13 mouse cellular contexts compared by ENCODE assay signal in the genomic region with DNA sequence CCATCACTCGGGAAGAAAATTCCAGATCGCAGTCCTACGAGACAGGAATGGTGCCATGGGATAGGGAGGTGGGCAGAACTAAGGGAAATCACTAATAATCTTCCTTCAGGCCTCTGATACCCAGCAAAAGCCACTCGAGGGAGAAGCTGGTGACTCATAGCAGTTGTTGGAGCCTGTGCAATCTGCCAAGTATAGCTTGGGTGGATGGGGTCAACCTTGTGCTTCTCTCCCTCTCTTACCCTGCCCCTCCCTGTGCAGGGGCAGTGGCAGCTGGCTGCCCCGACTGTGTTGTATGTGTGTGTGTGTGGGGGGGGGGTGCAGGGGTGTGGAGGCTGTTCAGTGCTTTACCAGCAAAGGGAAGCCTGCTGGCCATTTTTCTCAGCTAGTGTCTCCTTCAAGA. TPM values are rescaled to one million over a fixed set of nuclear protein-coding genes. Genes with fewer than 3 reads are reported as not detected.
DNase-seq lines count a peak whose midpoint lies in the region.
"Had no signal": no experiment of that assay in that cellular context is flagged by ENCODE, and none has a peak within 500 bp of the region (broad histone marks: within the 10 kb centered on the region; RNA-seq: fewer than 3 reads in every experiment).

No protein-coding gene starts in this region.

- intact Hi-C loops in gastrocnemius, postnatal 14 days (cut with DNase I; ENCODE audit: low total_unique reads): no loop called here
- intact Hi-C loops in gastrocnemius, postnatal 36 days (cut with DNase I): no loop called here

- DNase-seq in gastrocnemius, postnatal 14 days: peak; percentile 42
- DNase-seq in gastrocnemius, postnatal 36 days: no peak
- peak; percentile 17 for DNase-seq in right cerebral cortex, adult 18-20 months
- no peak for DNase-seq in right cerebral cortex, adult 2 months (ENCODE audit: low spot score in 2 of 2)
- DNase-seq in adrenal gland, postnatal 10 days: peak; percentile 52
- no peak for DNase-seq in natural killer cell, adult 2 months (ENCODE audit: low spot score in 2 of 2)
- DNase-seq in kidney, adult 8-10 months: no peak
- DNase-seq: lung, embryonic 14.5 days; spleen, adult 18-20 months; thymus, postnatal 36 days had no signal

RNA-seq across cellular contexts. Expression of a gene that starts 15.2 kb away (rescaled TPM):
- total RNA-seq in gastrocnemius, postnatal 14 days (2021): 100 to 1,000 TPM; 332 to 394 TPM
- total RNA-seq in gastrocnemius, postnatal 36 days (2021): 100 to 1,000 TPM; 254 to 261 TPM
- 10 to 100 TPM in 1 of 2 experiments, 1 to 10 TPM in 1; 5.6 to 13.3 TPM for total RNA-seq in adrenal gland, postnatal 10 days (2021)
- total RNA-seq: layer of hippocampus, adult 2 months; liver, adult 2 months; megakaryocyte-erythroid progenitor cell, adult 5-6 weeks had no signal

Comparison
In these comparisons a context has a peak if more than half of its experiments do, and no peak if none do; other contexts are left out.
1. DNase-seq: peak in gastrocnemius, postnatal 14 days (single experiment), right cerebral cortex, adult 18-20 months (single experiment) and adrenal gland, postnatal 10 days (single experiment); none in gastrocnemius, postnatal 36 days (0 of 2), right cerebral cortex, adult 2 months (0 of 2), natural killer cell, adult 2 months (0 of 2) and kidney, adult 8-10 months (0 of 2).
2. RNA of a gene that starts 15.2 kb away (total RNA-seq): 332 to 394 TPM in gastrocnemius, postnatal 14 days and 254 to 261 TPM in gastrocnemius, postnatal 36 days; 5.6 to 13.3 TPM in adrenal gland, postnatal 10 days; every median in the first group is over 10 times any median in the second.